Mouse (Mus musculus) heart, adult 2 months (tissue): ENCODE data around the gene Tcl1b3. TPM values are rescaled to one million over a fixed set of nuclear protein-coding genes. Genes with fewer than 3 reads are reported as not detected.
"Not testable (repeated sequence)": the region's sequence is repeated elsewhere in the genome, so short reads cannot be mapped to it uniquely, and the experiment has no call there.

ENCODE experiments used
- DNase-seq, 2 experiments: peaks; one replicate each; pipeline ENCODE4 v3.0.0; 2021
- H3K27ac ChIP-seq: fragments of 200-600 bp; 2 replicates; pipeline ENCODE4 v1.8.1; 2022
- H3K27me3 ChIP-seq: fragments of 200-500 bp; 2 replicates; pipeline ENCODE4 v1.6.1; 2012; ENCODE audit warnings: mild to moderate bottlenecking, low read length, inconsistent platforms, mixed read lengths; ENCODE audit not compliant: control insufficient read depth, insufficient read depth
- H3K36me3 ChIP-seq: fragments of 200-500 bp; 2 replicates; pipeline ENCODE4 v1.6.1; 2012; ENCODE audit warnings: low read length, inconsistent platforms; ENCODE audit not compliant: control insufficient read depth, insufficient read depth
- H3K4me1 ChIP-seq: fragments of 200-500 bp; 2 replicates; pipeline ENCODE4 v1.6.1; 2011; ENCODE audit warnings: low read length; ENCODE audit not compliant: control insufficient read depth, insufficient read depth
- H3K4me3 ChIP-seq: fragments of 200-600 bp; 2 replicates; pipeline ENCODE4 v1.8.1; 2022
- H3K79me2 ChIP-seq: fragments of 200-500 bp; replicated peaks from 2 replicates; pipeline ENCODE4 v1.6.1; 2012; ENCODE audit warnings: mild to moderate bottlenecking, inconsistent platforms, low read length, moderate library complexity, mixed read lengths; ENCODE audit not compliant: control insufficient read depth, insufficient read depth
- H3K9ac ChIP-seq: fragments of 200-500 bp; 2 replicates; pipeline ENCODE4 v1.6.1; 2012; ENCODE audit warnings: low read depth, mild to moderate bottlenecking, control low read depth, inconsistent platforms, low read length, mixed read lengths
- CTCF ChIP-seq: fragments of 200-600 bp; IDR thresholded peaks from 2 replicates; pipeline ENCODE4 v1.8.1; 2022; ENCODE audit warnings: antibody characterized with exemption, mild to moderate bottlenecking, moderate library complexity
- EP300 ChIP-seq: fragments of 200-500 bp; IDR thresholded peaks from 2 replicates; pipeline ENCODE4 v1.6.1; 2011; ENCODE audit warnings: low read depth, low read length, control low read depth; ENCODE audit not compliant: insufficient read depth
- POLR2A ChIP-seq: fragments of 200-500 bp; IDR thresholded peaks from 2 replicates; pipeline ENCODE4 v1.6.1; 2011; ENCODE audit warnings: mild to moderate bottlenecking, low read depth, low read length, control low read depth; ENCODE audit not compliant: insufficient read depth
- WGBS: fragments of 180-500 bp; shearing (Covaris S2); methylation state at CpG from one replicate; pipeline ENCODE4 v1.1.7; 2018; 5-methylcytosine and 5-hydroxymethylcytosine counted together
- intact Hi-C: fragments of 180-260 bp; cut with DNase I; formaldehyde crosslinking; loops from one replicate; pipeline ENCODE4 v1.15.1; 2025
- polyA plus RNA-seq: library from polyadenylated mRNA; depleted of rRNA; stranded (reverse); fragments of >200 nt; gene quantifications from 2 replicates; pipeline ENCODE4 v1.2.3, GENCODE M21; 2012
- total RNA-seq, 2 experiments: library from RNA; stranded (reverse); gene quantifications; 2 replicates each; pipeline ENCODE4 v1.2.3; 2021

Gene Tcl1b3
- total and polyA plus RNA-seq, 3 experiments: not detected

DNA sequence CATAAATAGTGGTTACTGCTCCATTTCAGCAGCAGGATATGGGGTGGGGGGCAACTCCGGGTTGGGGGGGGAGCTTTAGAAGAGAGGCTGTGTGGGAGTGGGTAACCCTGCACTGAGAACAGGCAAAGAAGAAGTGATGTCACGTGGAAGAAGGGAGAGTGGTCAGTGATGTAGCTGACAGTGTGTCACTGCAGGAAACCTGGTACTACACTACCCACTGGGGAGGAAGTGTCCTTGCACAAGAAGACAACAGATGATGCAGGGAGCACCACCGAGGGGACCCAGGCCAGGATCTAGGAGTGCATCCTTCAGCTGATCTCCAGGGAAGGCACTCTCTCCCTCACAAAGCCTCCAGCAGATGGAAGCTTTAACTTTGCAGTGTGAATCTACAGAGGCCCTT is 24.1 kb upstream of the Tcl1b3 start:
- H3K79me2 ChIP-seq: no peaks in the 10 kb centered on the region
- intact Hi-C loops: no loop called here
- H3K9ac ChIP-seq: no peak overlapping the region
- H3K4me3 ChIP-seq: no peak overlapping the region
- H3K27me3 ChIP-seq: no peaks in the 10 kb centered on the region
- TF ChIP-seq POLR2A (no peak), CTCF (no peak), EP300 (no peak)
- DNase-seq: no peak
- no peak overlapping the region for H3K27ac ChIP-seq
- no peaks in the 10 kb centered on the region for H3K36me3 ChIP-seq
- WGBS: 47% methylated on average over 3 of the region's 3 CpGs
- no peaks in the 10 kb centered on the region for H3K4me1 ChIP-seq

- intact Hi-C loops: loop anchor here (10.0 kb wide), 1 partner anchor 119 kb away; no protein-coding TSS in a partner anchor
- no peak for DNase-seq
- WGBS: 55% methylated on average over 2 of the region's 2 CpGs
- H3K9ac ChIP-seq: no peak overlapping the region
- H3K4me3 ChIP-seq: no peak overlapping the region
- no peaks in the 10 kb centered on the region for H3K36me3 ChIP-seq
- no peaks in the 10 kb centered on the region for H3K79me2 ChIP-seq
- TF ChIP-seq POLR2A (no peak), EP300 (no peak), CTCF (no peak)
- no peaks in the 10 kb centered on the region for H3K27me3 ChIP-seq
- no peaks in the 10 kb centered on the region for H3K4me1 ChIP-seq
- H3K27ac ChIP-seq: no peak overlapping the region
Measured at GRCm38 (mm10) chr12:105173366-105173765, 17.5 kb upstream of the Tcl1b3 start.

DNA sequence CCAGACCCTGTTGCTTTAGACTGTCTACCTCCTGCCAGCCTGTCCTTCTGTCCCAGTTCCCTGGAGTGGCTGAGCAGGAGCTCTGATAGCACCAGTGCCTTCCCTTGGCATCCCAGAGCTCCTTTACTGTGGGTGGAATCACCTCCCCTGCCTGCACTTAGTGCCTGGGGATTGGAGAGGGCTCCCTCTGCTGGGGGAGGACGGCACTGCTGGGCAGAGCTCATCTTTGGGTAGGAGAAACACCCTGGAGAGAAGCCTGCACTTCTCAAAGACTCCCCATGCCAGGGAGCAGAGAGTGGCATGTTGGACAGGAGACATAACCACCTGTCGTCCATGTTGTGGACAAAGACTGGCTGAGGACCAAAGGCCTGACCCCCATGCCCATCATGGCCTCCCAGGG is 16.5 kb upstream of the Tcl1b3 start:
- not testable (repeated sequence) for H3K36me3 ChIP-seq, H3K27ac ChIP-seq, H3K79me2 ChIP-seq, H3K9ac ChIP-seq, H3K4me3 ChIP-seq, H3K27me3 ChIP-seq, H3K4me1 ChIP-seq
- 20% methylated on average over 2 of the region's 2 CpGs for WGBS
- intact Hi-C loops: loop anchor here (10.0 kb wide), 1 partner anchor 120 kb away; no protein-coding TSS in a partner anchor
- DNase-seq: peak; percentile 22 to 54
- peak; percentile 54 for TF ChIP-seq CTCF

DNA sequence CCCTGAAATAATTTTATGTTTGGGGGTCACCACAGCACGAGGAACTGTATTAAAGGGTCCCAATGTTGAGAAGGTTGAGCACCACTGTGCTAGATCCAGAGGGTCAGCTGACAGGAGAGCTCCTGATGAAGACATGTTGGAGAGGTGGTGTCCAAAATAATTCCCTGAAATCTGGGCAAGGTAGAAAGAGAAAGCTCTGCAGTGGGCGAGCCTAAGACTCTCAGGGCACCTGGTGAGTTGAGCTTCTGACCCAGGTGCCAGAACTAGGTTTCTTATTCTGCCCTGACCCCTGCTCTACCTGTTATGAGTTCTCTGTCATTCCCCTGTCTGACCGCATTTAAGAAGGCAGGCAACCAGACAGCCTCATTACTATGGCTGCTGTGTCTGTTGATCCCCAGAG is 14.8 kb upstream of the Tcl1b3 start, which contains the start of gene Tcl1b5:
Gene Tcl1b5 (plus strand): TSS at position 301 of the 400 bp plus-strand sequence.
- H3K36me3 ChIP-seq, H3K9ac ChIP-seq, H3K4me1 ChIP-seq, H3K27me3 ChIP-seq, H3K79me2 ChIP-seq, H3K4me3 ChIP-seq, DNase-seq, H3K27ac ChIP-seq: not testable (repeated sequence)
- 52% methylated on average over 3 of the region's 3 CpGs for WGBS
- intact Hi-C loops: loop anchor here (10.0 kb wide), 1 partner anchor 121 kb away; no protein-coding TSS in a partner anchor

- H3K4me1 ChIP-seq, H3K79me2 ChIP-seq, H3K27ac ChIP-seq, H3K36me3 ChIP-seq, DNase-seq, H3K4me3 ChIP-seq, H3K27me3 ChIP-seq, intact Hi-C loops, H3K9ac ChIP-seq: not testable (repeated sequence)
- WGBS: 48% methylated on average over 4 of the region's 4 CpGs
Measured at GRCm38 (mm10) chr12:105181040-105181644, 9.7 kb upstream of the Tcl1b3 start.

GRCm38 (mm10) chr12:105188980-105189379 is 1.9 kb upstream of the Tcl1b3 start:
- H3K36me3 ChIP-seq, H3K27me3 ChIP-seq, H3K4me3 ChIP-seq, intact Hi-C loops, H3K27ac ChIP-seq, H3K4me1 ChIP-seq, H3K79me2 ChIP-seq, H3K9ac ChIP-seq: not testable (repeated sequence)
- TF ChIP-seq CTCF: peak; percentile 53
- peak in 1 of 2 experiments; percentile 20 for DNase-seq
- 28% methylated on average over 2 of the region's 2 CpGs for WGBS

- H3K9ac ChIP-seq, H3K79me2 ChIP-seq, intact Hi-C loops, H3K36me3 ChIP-seq, H3K4me1 ChIP-seq, H3K27me3 ChIP-seq, H3K27ac ChIP-seq, H3K4me3 ChIP-seq, DNase-seq: not testable (repeated sequence)
- 59% methylated on average over 7 of the region's 7 CpGs for WGBS
Measured at GRCm38 (mm10) chr12:105199684-105200497, 9.0 kb downstream of the Tcl1b3 start.

GRCm38 (mm10) chr12:105201657-105202056 is 10.8 kb downstream of the Tcl1b3 start, which contains the start of gene Tcl1b4:
Tcl1b4 (plus strand) TSS chr12:105201957.
- intact Hi-C loops, H3K27ac ChIP-seq: not testable (repeated sequence)

More at GRCm38 (mm10) chr12:105201657-105202056, 10.8 kb downstream of the Tcl1b3 start, which contains the start of gene Tcl1b4:
- H3K4me3 ChIP-seq, H3K4me1 ChIP-seq, H3K27me3 ChIP-seq, H3K36me3 ChIP-seq, H3K79me2 ChIP-seq, H3K9ac ChIP-seq, DNase-seq: not testable (repeated sequence)
- WGBS: 61% methylated on average over 1 of the region's 1 CpGs
